In genomic region chr9:95695023-95695422, GRCm38 (mm10) we compare ENCODE assay signal across 16 mouse cellular contexts. TPM values are rescaled to one million over a fixed set of nuclear protein-coding genes. Genes with fewer than 3 reads are reported as not detected.
"Had no signal": no experiment of that assay in that cellular context is flagged by ENCODE, and none has a peak within 500 bp of the region (broad histone marks: within the 10 kb centered on the region; RNA-seq: fewer than 3 reads in every experiment).

No protein-coding gene starts in this region.

- H3K9ac ChIP-seq: limb, embryonic 12.5 days; liver, embryonic 13.5 days; liver, postnatal 0 days; lung, embryonic 15.5 days; midbrain, embryonic 12.5 days had no signal

- DNase-seq: kidney, adult 8-10 months; kidney, postnatal 36 days; layer of hippocampus, adult 9-11 months; liver; liver, embryonic 13.5 days; liver, postnatal 0 days; lung, postnatal 14 days; right cerebral cortex, postnatal 4 days; spleen, adult 18-20 months; thymus, postnatal 14 days had no signal

- H3K4me1 ChIP-seq: liver, embryonic 13.5 days; lung, embryonic 15.5 days; midbrain, embryonic 12.5 days had no signal

- H3K27ac ChIP-seq: kidney, postnatal 0 days; limb, embryonic 12.5 days; liver, embryonic 13.5 days; lung, embryonic 15.5 days; midbrain, embryonic 12.5 days had no signal

- H3K4me2 ChIP-seq: limb, embryonic 12.5 days; liver, embryonic 13.5 days; lung, embryonic 15.5 days; midbrain, embryonic 12.5 days had no signal

- ATAC-seq: liver, postnatal 0 days; midbrain, embryonic 16.5 days had no signal

- H3K9me3 ChIP-seq: limb, embryonic 12.5 days; liver, embryonic 13.5 days; lung, embryonic 15.5 days; midbrain, embryonic 12.5 days had no signal

- H3K36me3 ChIP-seq: limb, embryonic 12.5 days; liver, embryonic 13.5 days; lung, embryonic 15.5 days; midbrain, embryonic 12.5 days had no signal

- H3K4me3 ChIP-seq: limb, embryonic 12.5 days; liver, embryonic 13.5 days; lung, embryonic 15.5 days; midbrain, embryonic 12.5 days had no signal

- H3K27me3 ChIP-seq: limb, embryonic 12.5 days; liver, embryonic 13.5 days; lung, embryonic 15.5 days; midbrain, embryonic 12.5 days had no signal

RNA-seq across cellular contexts. Expression of gene Pcolce2, which starts 57.6 kb away (rescaled TPM):
- total RNA-seq: megakaryocyte-erythroid progenitor cell, adult 5-6 weeks had no signal
